Mouse (Mus musculus) layer of hippocampus, adult 18-20 months (tissue): ENCODE measurements at regions not wholly inside any gene's neighbourhood (a gene's known extent, or its start where the extent isn't known, plus 50 kb on each side); places are given as distances from the start of the nearest gene placed in this dataset.

Source experiments
- DNase-seq, 2 experiments: peaks; one replicate each; pipeline ENCODE4 v3.0.0; 2022; ENCODE audit warnings: low spot score in 2 of 2

DNA sequence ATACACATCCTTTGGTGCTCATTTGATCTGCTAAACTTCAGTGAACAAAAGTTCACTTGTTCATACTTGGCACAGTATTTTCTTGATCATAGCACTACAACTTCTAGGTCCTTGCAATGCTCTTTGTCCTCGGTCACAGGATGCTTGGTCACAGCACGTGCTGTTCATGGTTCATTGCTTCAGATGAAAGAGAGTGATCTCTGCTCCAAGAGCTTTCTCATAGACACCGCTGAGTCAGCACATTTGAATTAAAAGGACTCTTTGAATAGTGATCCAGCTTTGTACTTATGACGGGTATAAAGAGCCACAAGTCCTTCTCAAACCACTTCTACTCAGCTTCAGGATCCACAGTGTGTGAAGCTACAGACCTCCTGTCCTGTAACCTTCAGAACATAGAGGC is 649.3 kb upstream of the Arrdc4 start:
- DNase-seq, result no peak

- peak; percentile 2 to 34 for DNase-seq
Observed at GRCm38 (mm10) chr7:69396868-69397267, 647.8 kb upstream of the Arrdc4 start.
